Mouse (Mus musculus): ENCODE results near the gene Vmn1r8. TPM values are rescaled to one million over a fixed set of nuclear protein-coding genes. Genes with fewer than 3 reads are reported as not detected.
"Not testable (repeated sequence)": the region's sequence is repeated elsewhere in the genome, so short reads cannot be mapped to it uniquely, and the experiment has no call there.

Vmn1r8 gene
- total RNA-seq (2021) = not detected
- long read RNA-seq, experiment 1 = 0 reads
- long read RNA-seq, experiment 2 = 0 reads

DNA sequence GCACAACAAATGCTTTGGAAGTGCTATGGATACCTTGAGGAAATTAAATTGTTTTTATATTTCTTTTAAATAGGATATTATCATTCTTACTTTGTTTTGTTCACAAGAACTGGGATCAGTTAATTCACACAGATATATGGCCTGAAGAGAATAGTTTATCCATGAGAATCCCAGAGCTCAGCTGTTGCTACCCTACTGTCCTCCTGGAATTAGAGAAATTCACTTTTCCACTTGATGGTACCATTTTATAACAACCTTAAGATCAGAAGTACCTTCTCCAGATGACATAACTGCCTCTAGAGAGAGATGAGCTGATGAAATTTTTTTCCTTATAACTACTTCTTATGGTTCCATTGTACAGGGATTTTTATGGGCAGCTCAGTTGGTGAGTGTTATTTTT, at the start of gene Vmn1r8:
Gene Vmn1r8 (plus strand): TSS at position 301 of the 400 bp plus-strand sequence.
- no peak for DNase-seq (ENCODE audit: low spot score in 2 of 2)

DNA sequence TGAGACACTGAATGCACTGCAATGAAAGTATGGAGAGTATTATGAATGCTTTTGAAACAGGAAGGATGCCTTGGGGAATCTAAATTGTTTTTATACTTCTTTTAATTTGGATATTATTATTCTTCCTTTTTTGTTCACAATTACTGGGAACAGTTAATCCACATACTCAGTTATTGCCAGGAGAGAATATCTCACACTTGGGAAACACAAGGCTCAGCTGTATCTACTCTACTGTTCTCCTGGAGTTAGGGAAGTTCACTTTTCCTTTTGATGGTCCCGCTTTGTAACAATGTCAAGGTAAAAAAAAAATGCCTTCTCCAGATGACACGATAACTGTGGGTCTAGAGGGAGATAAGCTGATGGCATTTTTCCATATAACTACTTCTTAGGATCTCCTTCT, 35.1 kb upstream of the Vmn1r8 start, which contains the start of gene Vmn1r6:
Gene Vmn1r6 (plus strand): TSS at position 301 of the 400 bp plus-strand sequence.
- no peak for DNase-seq (ENCODE audit: low spot score in 2 of 2)

DNA sequence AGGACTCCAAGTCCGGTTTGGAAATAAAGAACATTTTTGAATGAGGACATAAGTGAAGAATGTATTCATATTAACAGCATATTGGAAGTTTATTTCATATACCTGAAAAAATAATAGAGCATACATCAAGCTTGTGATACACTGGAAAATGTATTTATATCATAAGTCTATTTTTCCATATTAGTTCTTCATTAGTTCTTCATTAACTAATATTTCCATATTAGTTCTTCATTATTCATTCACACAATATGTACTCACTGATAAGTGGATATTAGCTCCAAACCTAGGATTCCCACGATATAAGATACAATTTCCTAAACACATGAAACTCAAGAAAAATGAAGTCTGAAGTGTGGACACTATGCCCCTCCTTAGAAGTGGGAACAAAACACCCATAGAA, 6.9 kb upstream of the Vmn1r8 start, which contains the start of gene Vmn1r7:
Gene Vmn1r7 (minus strand): TSS at position 101 of the 400 bp plus-strand sequence.
- not testable (repeated sequence) for DNase-seq (ENCODE audit: low spot score in 2 of 2)

DNA sequence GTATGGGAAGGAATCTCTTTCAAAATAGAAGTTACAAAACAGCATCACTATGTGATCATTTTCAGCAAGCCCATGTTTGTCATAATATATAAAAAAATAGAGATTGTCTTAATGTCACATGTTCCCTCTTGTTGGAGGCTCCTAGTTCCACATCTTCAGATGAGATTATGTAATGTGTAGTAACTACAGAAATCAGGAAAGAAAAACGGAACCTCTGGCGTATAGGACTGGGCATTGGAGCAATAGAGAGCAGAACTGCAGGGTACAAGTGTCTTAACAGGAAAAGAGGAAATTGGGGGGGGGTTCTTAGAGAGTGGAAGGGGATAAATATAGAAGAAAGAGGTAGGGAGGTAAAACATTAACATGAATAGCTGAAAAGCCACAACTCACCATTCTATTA, 2.6 kb downstream of the Vmn1r8 start:
- DNase-seq (ENCODE audit: low spot score in 2 of 2) = no peak

DNA sequence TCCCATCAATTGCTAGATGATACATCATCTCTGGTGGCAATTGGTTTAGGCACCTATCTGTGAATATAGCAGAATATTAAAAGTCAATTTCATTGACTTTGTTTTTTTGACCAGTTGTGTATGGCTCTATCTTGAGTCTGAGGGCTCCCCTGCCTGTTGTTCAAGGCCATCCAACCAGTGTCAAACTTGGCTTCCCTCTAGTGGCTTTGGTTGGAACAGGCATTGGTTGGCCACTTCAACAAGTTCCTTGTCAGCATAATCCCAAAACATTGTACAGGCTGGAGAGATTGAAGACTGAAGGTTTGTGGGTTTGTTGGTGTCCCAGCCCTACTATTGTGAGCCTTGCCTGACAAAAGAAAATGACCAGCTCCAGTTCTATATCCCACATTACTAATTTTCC, 31.6 kb downstream of the Vmn1r8 start:
- no peak for DNase-seq (ENCODE audit: low spot score in 2 of 2)

DNA sequence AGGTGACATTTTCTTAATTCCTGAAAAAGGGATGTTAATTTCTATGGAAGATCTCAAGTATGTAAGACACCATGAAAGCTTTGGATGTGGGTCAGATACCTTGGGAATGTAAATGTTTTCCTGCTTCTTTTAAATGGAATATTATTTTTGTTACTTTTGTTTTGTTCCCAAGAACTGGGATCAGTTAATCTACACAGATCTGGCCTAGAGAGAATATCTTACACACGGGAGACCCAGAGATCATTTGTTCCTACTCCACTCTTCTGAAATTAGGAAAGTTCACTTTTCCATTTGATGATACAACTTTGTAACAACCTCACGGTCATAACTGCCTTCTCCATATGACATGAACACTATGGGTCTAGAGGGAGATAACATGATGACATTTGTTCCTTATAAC, 34.4 kb downstream of the Vmn1r8 start, which contains the start of gene Vmn1r9:
Gene Vmn1r9 (plus strand): TSS at position 301 of the 400 bp plus-strand sequence.
- DNase-seq (ENCODE audit: low spot score in 2 of 2) = no peak

Other genes starting within 250 kb of the Vmn1r8 start
- 10 to 100 TPM; 29.1 to 33.0 TPM for gene Kbtbd2, start 234.5 kb upstream of the Vmn1r8 start, total RNA-seq (2021)
- gene Fkbp9, start 200.2 kb upstream of the Vmn1r8 start, total RNA-seq (2021) = 10 to 100 TPM; 69.1 to 80.0 TPM
- gene Nt5c3, start 108.4 kb upstream of the Vmn1r8 start, total RNA-seq (2021) = 10 to 100 TPM; 19.7 to 23.3 TPM
- gene Vmn1r4, start 108.3 kb upstream of the Vmn1r8 start, total RNA-seq (2021) = under 1 TPM; 0.32 to 0.33 TPM
- gene Vmn1r5, start 62.0 kb upstream of the Vmn1r8 start, total RNA-seq (2021) = not detected
- not detected for gene Vmn1r6, start 35.0 kb upstream of the Vmn1r8 start, total RNA-seq (2021)
- not detected for gene Vmn1r7, start 7.0 kb upstream of the Vmn1r8 start, total RNA-seq (2021)
- gene Vmn1r9, start 34.5 kb downstream of the Vmn1r8 start, total RNA-seq (2021) = not detected
- gene Vmn1r10, start 77.2 kb downstream of the Vmn1r8 start, total RNA-seq (2021) = not detected
- gene Vmn1r11, start 101.2 kb downstream of the Vmn1r8 start, total RNA-seq (2021) = not detected
- gene Vmn1r12, start 124.6 kb downstream of the Vmn1r8 start, total RNA-seq (2021) = not detected
- not detected for gene Vmn1r13, start 171.0 kb downstream of the Vmn1r8 start, total RNA-seq (2021)
- gene Vmn1r14, start 199.4 kb downstream of the Vmn1r8 start, total RNA-seq (2021) = not detected
- gene Vmn1r15, start 225.7 kb downstream of the Vmn1r8 start, total RNA-seq (2021) = not detected